Mouse (Mus musculus) liver, embryonic 14 days (tissue): ENCODE measurements around the gene Psma1. TPM values are rescaled to one million over a fixed set of nuclear protein-coding genes. Genes with fewer than 3 reads are reported as not detected.

Experiments
- polyA plus RNA-seq: library from polyadenylated mRNA; depleted of rRNA; stranded (reverse); fragments of >200 nt; gene quantifications from 2 replicates; pipeline ENCODE4 v1.2.3, GENCODE M21; 2012; rRNA removed

Gene Psma1
- 152 and 179 TPM in 2 replicates for polyA plus RNA-seq

DNA sequence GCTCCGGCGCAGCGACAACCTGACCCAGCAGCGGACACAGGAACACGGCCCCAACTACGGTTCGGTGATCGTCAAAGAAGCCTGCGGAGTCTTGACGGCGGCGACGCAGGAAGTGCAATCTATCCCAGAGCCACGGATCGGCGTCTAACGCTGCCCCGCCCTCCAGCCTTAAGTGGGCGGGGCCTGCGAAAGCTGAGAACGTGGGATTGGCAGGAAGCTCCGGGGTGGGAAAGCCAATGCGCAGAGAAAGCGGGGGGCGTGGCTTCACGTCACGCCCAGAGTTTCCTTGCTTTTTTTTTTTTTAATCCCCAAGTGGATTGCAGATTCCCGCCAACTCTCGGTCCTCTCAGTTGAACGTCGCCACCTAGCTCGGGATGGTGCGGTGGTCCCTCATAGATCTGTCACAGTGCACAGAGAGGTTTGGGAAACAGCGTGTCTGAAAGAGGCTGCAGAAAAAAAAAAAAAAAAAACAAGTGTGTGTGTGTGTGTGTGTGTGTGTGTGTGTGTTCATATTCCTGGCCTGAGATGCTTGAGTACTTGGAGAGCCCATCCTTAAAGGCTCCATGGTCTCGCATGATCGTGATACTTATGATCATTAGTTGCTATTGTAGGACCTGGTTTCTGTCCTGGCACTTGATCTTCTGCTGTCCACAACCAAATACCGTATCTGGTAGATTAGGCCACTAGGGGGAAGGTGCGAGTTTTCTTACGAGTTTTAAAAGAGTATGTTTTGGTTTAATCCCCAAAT, at the start of gene Psma1:
Gene Psma1 (minus strand): TSS at position 114 of the 748 bp plus-strand sequence.

DNA sequence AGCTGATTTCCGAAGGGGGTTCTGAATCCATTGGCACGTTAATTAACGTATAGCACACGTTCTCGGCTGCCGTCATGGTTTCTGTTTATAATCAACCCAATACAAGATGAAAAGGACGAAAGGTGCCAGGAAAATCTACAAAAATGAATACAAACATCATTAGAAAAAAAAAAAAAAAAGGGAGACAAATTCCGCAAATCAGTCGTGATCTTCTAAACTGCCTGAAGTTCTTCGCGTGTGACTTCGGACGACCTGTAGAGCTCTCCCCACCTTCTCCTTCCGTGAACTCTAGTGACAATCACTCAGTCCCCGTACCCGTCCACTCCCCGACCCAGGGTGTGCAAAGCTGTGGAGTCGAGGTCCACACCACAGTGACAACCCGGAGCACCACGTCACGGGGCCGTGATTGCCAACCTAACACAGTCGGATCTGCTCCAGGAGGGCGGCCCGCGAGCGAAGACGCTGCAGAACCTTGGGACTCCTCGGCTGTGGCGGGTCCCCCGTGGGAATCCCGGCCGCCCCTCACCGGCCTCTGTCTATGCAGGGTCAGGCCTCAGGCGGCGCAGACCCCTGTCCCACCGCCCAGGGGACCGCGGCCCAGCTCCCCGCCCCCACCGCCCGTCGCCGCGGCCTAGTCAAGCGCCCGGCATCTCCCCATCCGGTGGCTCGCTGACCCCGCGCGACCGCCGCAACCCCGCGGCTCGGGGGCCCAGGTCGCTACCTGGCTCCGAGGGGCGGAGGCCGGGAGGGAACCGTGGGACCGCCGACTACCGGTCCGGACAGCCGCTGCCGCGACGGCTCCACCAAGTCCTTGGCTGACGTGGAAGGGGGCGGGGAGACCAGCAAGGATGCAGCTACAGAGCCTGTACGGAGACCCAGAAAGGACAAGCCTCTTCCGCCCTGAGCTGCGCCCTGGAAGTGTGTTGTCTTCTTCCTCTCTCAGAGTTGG, 21.8 kb downstream of the Psma1 start, which contains the start of gene Copb1:
Gene Copb1 (minus strand): TSS at position 827 of the 949 bp plus-strand sequence.

Other genes starting within 250 kb of the Psma1 start
- gene Rras2, start 158.3 kb downstream of the Psma1 start, polyA plus RNA-seq, result 4.8 and 5.6 TPM in 2 replicates
- gene Copb1, start 21.4 kb downstream of the Psma1 start, polyA plus RNA-seq, result 27.1 and 31.8 TPM in 2 replicates
- gene Pde3b, start 139.2 kb upstream of the Psma1 start, polyA plus RNA-seq, result 2.0 and 2.5 TPM in 2 replicates